Mouse (Mus musculus) megakaryocyte, embryonic 14.5 days (primary cell): Measurements from ENCODE around the gene Bnc2.

ENCODE experiments used
- FLI1 ChIP-seq: IDR thresholded peaks from 2 replicates; pipeline ENCODE4 v1.6.1; 2012; ENCODE audit warnings: low read length, inconsistent platforms, mixed read lengths
- GATA1 ChIP-seq: IDR thresholded peaks from 3 replicates; pipeline ENCODE4 v1.6.1; 2012; ENCODE audit warnings: mixed read lengths, low read length, inconsistent platforms, borderline replicate concordance

DNA sequence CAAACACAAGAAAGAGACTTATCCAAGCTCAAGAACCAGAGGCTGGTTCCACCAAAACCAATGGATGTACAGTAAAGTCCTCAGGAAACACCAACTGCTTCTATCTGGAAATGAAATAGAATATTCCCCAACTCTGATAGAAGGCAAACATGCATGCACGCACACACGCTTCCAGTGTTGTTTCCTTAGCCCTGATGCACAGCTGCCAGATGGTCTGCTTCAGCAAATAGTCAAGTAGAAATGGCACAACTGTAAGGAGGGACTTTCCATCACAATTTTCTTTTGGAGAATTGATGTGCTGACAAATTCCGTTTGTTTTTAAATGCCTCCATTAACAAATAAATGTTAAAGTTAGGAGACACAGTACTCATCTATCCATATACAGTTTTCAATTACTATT lies 247.1 kb downstream of the Bnc2 start:
- TF ChIP-seq FLI1: no peak
- TF ChIP-seq GATA1: no peak
